Mouse (Mus musculus): ENCODE measurements around the gene Mtx1.
"Not testable (repeated sequence)": the region's sequence is repeated elsewhere in the genome, so short reads cannot be mapped to it uniquely, and the experiment has no call there.

Mtx1 gene

DNA sequence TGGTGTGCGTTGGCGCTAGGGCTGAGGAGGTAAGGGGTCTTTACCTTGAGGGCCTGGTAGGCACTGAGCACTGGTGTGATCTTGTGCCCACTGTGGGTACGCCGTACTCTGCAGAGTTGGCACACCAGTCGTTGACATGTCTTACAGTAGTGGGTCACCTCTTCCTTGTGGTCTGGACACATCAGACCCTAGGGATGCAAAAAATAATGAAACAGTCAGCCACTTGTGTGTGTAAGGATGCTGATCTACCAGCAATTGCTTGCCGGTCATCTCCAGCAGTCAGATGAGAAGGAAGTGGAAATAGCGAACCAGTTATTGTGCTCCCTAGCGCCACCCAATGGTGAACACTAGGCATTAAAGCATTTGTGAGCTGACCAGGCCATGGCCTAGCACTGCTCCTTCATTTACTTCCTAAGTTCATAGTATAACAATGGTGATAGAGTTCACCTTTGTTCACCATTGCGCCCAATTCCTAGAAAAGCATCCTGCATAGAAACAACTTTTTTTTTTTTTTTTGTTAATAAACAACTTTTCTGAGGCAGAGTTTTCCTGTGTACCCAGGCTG lies 15.5 kb upstream of the Mtx1 start:
- peak; percentile 77 for DNase-seq (ENCODE audit: low read depth, low spot score)

GRCm38 (mm10) chr3:89238494-89238893 lies 11.6 kb upstream of the Mtx1 start:
- DNase-seq (ENCODE audit: low read depth, low spot score): no peak

GRCm38 (mm10) chr3:89237682-89238081 lies 10.8 kb upstream of the Mtx1 start:
- no peak for DNase-seq (ENCODE audit: low read depth, low spot score)

- no peak for DNase-seq (ENCODE audit: low read depth, low spot score)
Observed at GRCm38 (mm10) chr3:89236516-89236915, 9.6 kb upstream of the Mtx1 start.

DNA sequence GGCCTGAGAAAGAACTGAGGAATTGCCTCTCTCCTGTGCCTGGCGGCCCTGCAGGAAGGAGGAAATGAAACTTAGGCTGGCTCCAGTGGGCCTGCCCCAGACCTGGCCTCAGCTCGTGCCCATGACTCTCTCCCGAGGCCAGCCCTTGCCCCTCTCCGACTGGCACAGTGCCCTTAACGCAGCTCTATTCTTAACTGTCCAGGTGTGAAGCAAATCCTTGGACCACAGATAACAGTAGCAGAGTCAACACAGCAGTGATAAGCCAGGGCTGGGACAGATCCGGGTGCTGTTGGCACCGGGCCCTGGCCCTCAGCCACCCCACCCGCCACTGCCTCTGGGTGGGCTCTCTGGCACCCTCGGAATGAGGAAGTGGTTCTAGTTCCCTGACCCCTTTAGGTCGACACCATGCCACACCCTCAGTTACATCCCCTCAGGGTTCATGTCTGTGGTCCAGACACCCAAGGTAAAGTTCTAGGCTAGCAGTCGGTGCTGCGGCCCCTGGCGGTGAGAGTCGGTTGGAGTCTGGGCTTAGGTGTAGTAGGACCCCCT lies 6.7 kb upstream of the Mtx1 start:
- no peak for DNase-seq (ENCODE audit: low read depth, low spot score)

GRCm38 (mm10) chr3:89232614-89233013 lies 5.7 kb upstream of the Mtx1 start:
- no peak for DNase-seq (ENCODE audit: low read depth, low spot score)

DNA sequence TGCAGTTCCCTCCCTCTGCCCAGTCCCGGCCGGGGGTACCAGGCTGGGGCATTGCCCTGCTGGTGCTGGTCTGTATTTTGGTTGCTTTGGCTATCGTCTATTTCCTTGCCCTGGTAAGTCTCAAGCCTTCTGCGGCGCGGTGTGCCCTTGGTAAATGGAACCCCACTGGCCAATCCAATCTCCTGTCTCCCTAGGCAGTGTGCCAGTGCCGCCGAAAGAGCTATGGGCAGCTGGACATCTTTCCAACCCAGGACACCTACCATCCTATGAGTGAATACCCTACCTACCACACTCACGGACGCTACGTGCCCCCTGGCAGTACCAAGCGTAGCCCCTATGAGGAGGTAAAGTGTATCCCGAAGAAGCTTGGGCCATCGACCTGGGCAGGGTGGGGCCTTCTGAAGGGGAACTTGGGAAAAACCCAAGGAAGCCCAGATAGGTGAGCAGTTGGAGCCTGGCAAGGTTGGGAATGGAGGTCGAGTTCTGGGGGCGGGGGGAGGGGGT lies 4.9 kb upstream of the Mtx1 start:
- DNase-seq (ENCODE audit: low read depth, low spot score): no peak

- peak; percentile 62 for DNase-seq (ENCODE audit: low read depth, low spot score)
Observed at GRCm38 (mm10) chr3:89231345-89231744, 4.5 kb upstream of the Mtx1 start.

DNA sequence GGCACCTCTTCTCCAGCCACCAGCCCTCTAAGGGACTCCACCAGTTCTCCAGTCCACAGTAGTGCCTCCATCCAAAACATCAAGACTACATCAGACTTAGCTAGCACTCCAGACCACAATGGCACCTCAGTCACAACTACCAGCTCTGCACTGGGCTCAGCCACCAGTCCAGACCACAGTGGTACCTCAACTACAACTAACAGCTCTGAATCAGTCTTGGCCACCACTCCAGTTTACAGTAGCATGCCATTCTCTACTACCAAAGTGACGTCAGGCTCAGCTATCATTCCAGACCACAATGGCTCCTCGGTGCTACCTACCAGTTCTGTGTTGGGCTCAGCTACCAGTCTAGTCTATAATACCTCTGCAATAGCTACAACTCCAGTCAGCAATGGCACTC lies 3.7 kb upstream of the Mtx1 start:
- DNase-seq (ENCODE audit: low read depth, low spot score): no peak

DNA sequence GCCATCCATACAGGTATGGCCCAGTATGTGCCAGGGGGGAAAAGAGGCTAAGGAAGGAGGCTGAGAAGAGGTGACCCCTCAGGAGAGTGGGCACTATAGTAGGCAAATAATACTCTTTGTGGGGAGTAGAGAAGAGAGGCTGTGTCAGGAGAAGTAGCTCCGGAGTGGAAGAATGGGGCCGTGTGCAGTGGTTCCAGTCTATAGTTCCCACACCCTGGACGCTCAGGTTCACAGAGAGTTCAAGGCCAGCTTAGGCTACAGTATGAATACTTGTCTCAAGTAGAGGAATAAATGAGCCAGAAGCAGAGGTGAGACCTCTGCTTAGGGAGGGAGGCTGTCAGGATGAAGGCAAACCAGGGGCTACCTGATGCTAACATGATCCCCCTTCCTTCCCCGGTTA lies 2.4 kb upstream of the Mtx1 start:
- no peak for DNase-seq (ENCODE audit: low read depth, low spot score)

DNA sequence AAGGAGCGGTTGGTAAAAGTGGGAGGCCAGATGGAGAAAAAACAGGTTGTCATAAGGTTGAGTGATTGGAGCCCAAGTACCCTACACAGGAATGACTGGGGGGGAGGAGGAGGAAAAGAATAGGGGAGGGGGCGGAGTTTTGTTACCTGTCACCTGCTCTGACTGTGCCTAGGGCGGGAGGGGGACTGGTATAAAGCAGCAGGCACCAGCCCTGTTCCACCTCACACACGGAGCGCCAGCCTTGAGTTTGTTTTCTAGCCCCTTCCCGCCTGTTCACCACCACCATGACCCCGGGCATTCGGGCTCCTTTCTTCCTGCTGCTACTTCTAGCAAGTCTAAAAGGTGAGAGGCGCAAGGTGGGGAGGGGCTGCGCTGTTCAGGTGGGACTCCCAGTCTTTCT lies 1.9 kb upstream of the Mtx1 start, which contains the start of gene Muc1:
Gene Muc1 (plus strand): TSS at position 222 of the 400 bp plus-strand sequence.
- peak; percentile 31 for DNase-seq (ENCODE audit: low read depth, low spot score)

DNA sequence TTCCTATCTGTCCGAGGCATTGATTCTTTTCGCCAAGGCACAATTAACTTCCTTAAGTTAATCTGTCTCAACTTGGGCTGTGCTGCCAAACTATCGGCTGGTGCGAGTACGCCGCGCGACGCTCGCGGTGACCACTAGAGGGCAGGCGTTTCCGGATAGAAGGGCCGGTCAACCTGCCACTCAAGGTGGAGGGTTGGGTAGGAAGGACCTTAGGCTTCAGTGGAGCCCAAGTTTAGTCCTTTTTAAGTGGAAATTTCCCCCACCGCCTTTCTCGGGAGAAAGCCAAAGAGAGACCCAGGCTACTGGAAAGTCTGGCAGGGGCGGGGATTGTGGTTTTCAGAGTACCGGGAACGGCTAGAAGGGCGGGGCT lies 1.3 kb upstream of the Mtx1 start:
- peak; percentile 91 for DNase-seq (ENCODE audit: low read depth, low spot score)

GRCm38 (mm10) chr3:89227307-89228179 lies 655 bp upstream of the Mtx1 start:
- DNase-seq (ENCODE audit: low read depth, low spot score): peak; percentile 88

GRCm38 (mm10) chr3:89226361-89226760 lies 527 bp downstream of the Mtx1 start:
- no peak for DNase-seq (ENCODE audit: low read depth, low spot score)

- no peak for DNase-seq (ENCODE audit: low read depth, low spot score)
Observed at GRCm38 (mm10) chr3:89225918-89226317, 970 bp downstream of the Mtx1 start.

DNA sequence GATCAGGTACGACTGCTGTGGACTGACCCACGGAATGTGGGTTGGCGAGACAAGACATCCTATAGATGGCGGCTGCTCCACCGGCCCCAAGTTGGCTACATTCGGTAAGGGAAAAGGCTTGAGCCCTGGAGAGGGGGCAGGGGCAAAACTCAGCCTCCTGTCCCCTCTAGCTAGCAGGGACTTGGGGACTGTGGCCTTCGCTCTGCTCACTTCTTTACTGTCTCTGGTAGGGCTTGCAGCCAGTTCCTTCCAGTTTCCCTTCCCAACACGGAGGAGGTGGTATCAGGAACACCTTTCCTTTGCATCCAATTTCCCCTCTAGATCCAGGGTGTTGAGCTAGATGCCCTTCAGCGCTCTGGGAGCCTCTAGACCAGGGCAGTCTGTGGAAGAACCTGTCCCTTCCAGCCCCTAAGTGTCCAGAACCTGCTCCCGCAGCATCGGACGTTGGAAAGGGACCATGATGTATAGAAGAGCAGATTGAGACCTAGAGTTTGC lies 1.5 kb downstream of the Mtx1 start:
- no peak for DNase-seq (ENCODE audit: low read depth, low spot score)

DNA sequence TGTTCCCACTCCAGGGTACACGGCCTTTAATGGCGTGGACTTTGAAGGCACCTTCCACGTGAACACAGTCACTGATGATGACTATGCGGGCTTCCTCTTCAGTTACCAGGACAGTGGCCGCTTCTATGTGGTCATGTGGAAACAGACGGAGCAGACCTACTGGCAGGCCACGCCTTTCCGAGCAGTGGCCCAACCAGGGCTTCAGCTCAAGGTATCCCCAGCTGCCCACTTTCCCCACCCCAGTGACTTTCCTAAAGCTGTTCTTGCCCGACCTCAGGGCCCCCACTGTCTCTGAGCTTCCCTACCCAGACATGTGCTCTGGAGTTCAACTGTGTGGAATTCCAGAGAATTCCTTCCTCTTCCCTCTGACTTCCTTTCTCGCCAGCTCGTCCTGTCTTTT lies 2.1 kb downstream of the Mtx1 start:
- DNase-seq (ENCODE audit: low read depth, low spot score): no peak

- DNase-seq (ENCODE audit: low read depth, low spot score): no peak
Observed at GRCm38 (mm10) chr3:89221167-89221566, 5.7 kb downstream of the Mtx1 start.

DNA sequence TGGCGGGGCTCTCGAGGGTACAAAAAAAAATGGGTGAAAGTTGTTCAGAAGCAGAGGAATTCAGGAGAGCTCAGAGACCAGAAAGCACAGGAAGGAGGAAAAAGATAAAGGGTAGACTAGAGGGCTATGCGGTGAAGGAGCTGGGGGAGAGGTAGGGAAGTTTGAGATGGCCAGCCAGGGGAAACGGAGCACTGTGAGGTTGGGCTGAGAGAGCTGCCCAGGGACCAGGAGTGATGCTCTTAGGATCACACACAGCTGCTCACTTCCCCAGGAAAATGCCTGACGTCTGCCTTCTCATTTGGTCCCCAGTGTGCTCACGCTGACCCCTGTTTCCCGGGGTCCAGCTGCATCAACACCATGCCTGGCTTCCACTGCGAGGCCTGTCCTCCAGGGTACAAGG lies 7.3 kb downstream of the Mtx1 start:
- no peak for DNase-seq (ENCODE audit: low read depth, low spot score)

DNA sequence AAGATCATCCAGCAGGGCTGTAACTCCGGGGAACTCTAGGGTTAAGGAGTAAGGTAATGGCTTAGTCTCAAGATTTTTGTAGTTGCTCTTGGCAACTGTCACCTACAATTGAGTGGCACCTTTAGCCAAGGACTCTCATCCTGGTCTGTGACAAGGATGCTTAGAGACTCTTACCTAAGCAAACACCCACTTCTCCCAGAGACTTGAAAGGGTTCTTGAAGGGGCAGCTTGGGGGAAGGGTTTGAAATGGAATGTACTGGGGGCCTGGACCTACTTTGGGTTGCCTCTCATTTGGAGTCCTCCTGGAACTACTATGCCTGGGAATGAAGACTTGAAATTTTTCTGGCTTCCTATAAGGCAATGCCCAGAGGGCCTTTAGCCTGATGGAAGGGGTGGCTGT lies 8.6 kb downstream of the Mtx1 start:
- DNase-seq (ENCODE audit: low read depth, low spot score): no peak

DNA sequence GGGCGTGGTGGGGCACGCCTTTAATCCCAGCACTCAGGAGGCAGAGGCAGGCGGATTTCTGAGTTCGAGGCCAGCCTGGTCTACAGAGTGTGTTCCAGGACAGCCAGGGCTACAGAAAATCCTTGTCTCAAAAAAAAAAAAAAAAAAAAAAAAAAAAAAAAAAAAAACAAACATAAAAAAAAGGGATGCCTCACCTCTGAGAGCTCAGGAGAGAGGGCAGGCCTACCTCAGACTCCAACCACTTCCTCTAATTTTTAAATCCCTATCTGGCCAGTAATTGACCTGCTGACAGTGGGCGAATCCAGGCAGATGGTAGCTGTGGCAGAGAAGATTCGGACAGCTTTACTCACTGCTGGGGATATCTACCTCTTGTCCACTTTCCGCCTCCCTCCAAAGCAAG lies 10.5 kb downstream of the Mtx1 start:
- DNase-seq (ENCODE audit: low read depth, low spot score): not testable (repeated sequence)

- peak; percentile 95 for DNase-seq (ENCODE audit: low read depth, low spot score)
Observed at GRCm38 (mm10) chr3:89215853-89216252, 11.0 kb downstream of the Mtx1 start.
